27 mouse cellular contexts compared by ENCODE assay signal in genomic region chr10:75633576-75634139, GRCm38 (mm10). TPM values are rescaled to one million over a fixed set of nuclear protein-coding genes. Genes with fewer than 3 reads are reported as not detected.
A peak's percentile ranks its signal among the peaks of the same experiment; 100 is the strongest.
DNase-seq lines count a peak whose midpoint lies in the region; ATAC-seq and TF ChIP-seq lines count a peak whose summit lies in the region.
"Had no signal": no experiment of that assay in that cellular context is flagged by ENCODE, and none has a peak within 500 bp of the region (broad histone marks: within the 10 kb centered on the region; RNA-seq: fewer than 3 reads in every experiment).

No protein-coding gene starts in this region.

- no peak for TF ChIP-seq EP300 in heart, adult 2 months (IDR thresholded peaks at IDR 0.05; ENCODE audit: insufficient read depth, low read depth, low read length)
- TF ChIP-seq EP300 in stomach, postnatal 0 days (optimal IDR thresholded peaks at IDR 0.05), result no peak

- H3K4me2 ChIP-seq in midbrain, embryonic 11.5 days, result no peak overlapping the region
- H3K4me2 ChIP-seq in midbrain, embryonic 16.5 days (ENCODE audit: low read length), result no peak overlapping the region
- no peak overlapping the region for H3K4me2 ChIP-seq in stomach, postnatal 0 days (replicated peaks; ENCODE audit: low read depth)
- no peak overlapping the region for H3K4me2 ChIP-seq in forebrain, embryonic 14.5 days (ENCODE audit: low read length)
- H3K4me2 ChIP-seq: forebrain, embryonic 13.5 days; heart, embryonic 15.5 days; limb, embryonic 13.5 days; liver, embryonic 13.5 days; midbrain, embryonic 13.5 days had no signal

- no peaks in the 10 kb centered on the region for H3K79me2 ChIP-seq in heart, adult 2 months (replicated peaks; ENCODE audit: control insufficient read depth, insufficient read depth, low read length)

- intact Hi-C loops in heart, adult 2 months (cut with DNase I), result no loop called here

- no peaks in the 10 kb centered on the region for H3K9me3 ChIP-seq in midbrain, embryonic 11.5 days (ENCODE audit: control insufficient read depth, low read length)
- H3K9me3 ChIP-seq in midbrain, embryonic 16.5 days (replicated peaks; ENCODE audit: control insufficient read depth, low read length, poor library complexity, severe bottlenecking), result no peaks in the 10 kb centered on the region
- no peaks in the 10 kb centered on the region for H3K9me3 ChIP-seq in stomach, postnatal 0 days (ENCODE audit: control insufficient read depth, low read length)
- H3K9me3 ChIP-seq in forebrain, embryonic 14.5 days (replicated peaks; ENCODE audit: control insufficient read depth, low read length), result no peaks in the 10 kb centered on the region
- H3K9me3 ChIP-seq: forebrain, embryonic 13.5 days; heart, embryonic 10.5 days; heart, embryonic 15.5 days; limb, embryonic 13.5 days; liver, embryonic 13.5 days; midbrain, embryonic 13.5 days had no signal

- no peak for ATAC-seq in midbrain, embryonic 11.5 days (ENCODE audit: low FRiP score)
- ATAC-seq in midbrain, embryonic 16.5 days, result no peak
- no peak for ATAC-seq in stomach, postnatal 0 days (ENCODE audit: low FRiP score, low TSS enrichment)
- no peak for ATAC-seq in forebrain, embryonic 14.5 days
- ATAC-seq: forebrain, embryonic 13.5 days; hindbrain, embryonic 16.5 days; midbrain, embryonic 13.5 days had no signal

- 68% methylated on average over 13 of the region's 14 CpGs for WGBS in heart, adult 2 months
- WGBS in midbrain, embryonic 11.5 days, result 78% methylated on average over 13 of the region's 14 CpGs
- 82% methylated on average over 11 of the region's 14 CpGs for WGBS in midbrain, embryonic 16.5 days
- WGBS in stomach, postnatal 0 days, result 76% methylated on average over 11 of the region's 14 CpGs
- WGBS in forebrain, embryonic 14.5 days, result 78% methylated on average over 13 of the region's 14 CpGs

- TF ChIP-seq CTCF in heart, adult 2 months (IDR thresholded peaks at IDR 0.05), result no peak
- no peak for TF ChIP-seq CTCF in stomach, postnatal 0 days (IDR thresholded peaks at IDR 0.05; ENCODE audit: low read depth)

- H3K4me3 ChIP-seq in heart, adult 2 months, result no peak overlapping the region
- H3K4me3 ChIP-seq in midbrain, embryonic 11.5 days (ENCODE audit: low read depth, low read length), result no peak overlapping the region
- H3K4me3 ChIP-seq in midbrain, embryonic 16.5 days (ENCODE audit: low read depth, low read length), result no peak overlapping the region
- H3K4me3 ChIP-seq in stomach, postnatal 0 days (ENCODE audit: low read depth, low read length), result no peak overlapping the region
- no peak overlapping the region for H3K4me3 ChIP-seq in forebrain, embryonic 14.5 days (ENCODE audit: low read depth, low read length)
- H3K4me3 ChIP-seq: forebrain, embryonic 13.5 days; heart, embryonic 10.5 days; heart, embryonic 15.5 days; left cerebral cortex, adult 2 months; limb, embryonic 13.5 days; liver, embryonic 13.5 days; megakaryocyte, embryonic 14.5 days; midbrain, embryonic 13.5 days had no signal

- TF ChIP-seq POLR2A in heart, adult 2 months (IDR thresholded peaks at IDR 0.05; ENCODE audit: insufficient read depth, low read depth, low read length), result no peak

- H3K36me3 ChIP-seq in heart, adult 2 months (ENCODE audit: control insufficient read depth, insufficient read depth, low read length), result no peaks in the 10 kb centered on the region
- no peaks in the 10 kb centered on the region for H3K36me3 ChIP-seq in midbrain, embryonic 11.5 days (ENCODE audit: control insufficient read depth, insufficient read depth, low read length)
- H3K36me3 ChIP-seq in midbrain, embryonic 16.5 days (ENCODE audit: control insufficient read depth, insufficient read depth, low read length), result no peaks in the 10 kb centered on the region
- H3K36me3 ChIP-seq in stomach, postnatal 0 days (ENCODE audit: control insufficient read depth, insufficient read depth, low read length), result no peaks in the 10 kb centered on the region
- H3K36me3 ChIP-seq in forebrain, embryonic 14.5 days (ENCODE audit: control insufficient read depth, insufficient read depth, low read length), result no peaks in the 10 kb centered on the region
- H3K36me3 ChIP-seq: heart, embryonic 10.5 days; heart, embryonic 15.5 days; limb, embryonic 13.5 days; liver, embryonic 13.5 days; midbrain, embryonic 13.5 days had no signal

- peak; percentile 4 for DNase-seq in adrenal gland, postnatal 14 days
- no peak for DNase-seq in adrenal gland, postnatal 36 days
- peak in 1 of 2 experiments; percentile 7 for DNase-seq in heart, adult 2 months
- DNase-seq in heart, adult 9 months (ENCODE audit: low spot score in 2 of 2), result no peak
- DNase-seq in midbrain, embryonic 11.5 days (ENCODE audit: low spot score, missing footprints), result peak; percentile 70
- no peak for DNase-seq in stomach, postnatal 0 days (ENCODE audit: low spot score)
- no peak for DNase-seq in forebrain, embryonic 14.5 days (ENCODE audit: low spot score)
- DNase-seq: cerebellum, adult 2 months; cerebellum, postnatal 25 days; embryo, embryonic 11 days; kidney, adult 8-10 months; kidney, postnatal 14 days; liver, embryonic 13.5 days; lung, adult 18-20 months; lung, postnatal 4 days; thymus, postnatal 25 days had no signal

- H3K27me3 ChIP-seq in heart, adult 2 months (ENCODE audit: control insufficient read depth, insufficient read depth, low read length), result no peaks in the 10 kb centered on the region
- H3K27me3 ChIP-seq in midbrain, embryonic 11.5 days (ENCODE audit: control insufficient read depth, insufficient read depth, low read length), result no peaks in the 10 kb centered on the region
- H3K27me3 ChIP-seq in midbrain, embryonic 16.5 days (ENCODE audit: control insufficient read depth, insufficient read depth, low read depth, low read length), result no peaks in the 10 kb centered on the region
- no peaks in the 10 kb centered on the region for H3K27me3 ChIP-seq in stomach, postnatal 0 days (ENCODE audit: control insufficient read depth, insufficient read depth, low read length)
- no peaks in the 10 kb centered on the region for H3K27me3 ChIP-seq in forebrain, embryonic 14.5 days (replicated peaks; ENCODE audit: control insufficient read depth, insufficient read depth, low read length)
- H3K27me3 ChIP-seq: forebrain, embryonic 13.5 days; heart, embryonic 15.5 days; limb, embryonic 13.5 days; midbrain, embryonic 13.5 days had no signal

- H3K27ac ChIP-seq in heart, adult 2 months, result peak overlapping the region; percentile 45
- H3K27ac ChIP-seq in midbrain, embryonic 11.5 days (ENCODE audit: low read depth, low read length), result no peak overlapping the region
- H3K27ac ChIP-seq in midbrain, embryonic 16.5 days (ENCODE audit: low read length), result no peak overlapping the region
- H3K27ac ChIP-seq in stomach, postnatal 0 days (replicated peaks), result peak overlapping the region; percentile 45; the same call in 1 of the 2 replicates
- H3K27ac ChIP-seq in forebrain, embryonic 14.5 days (ENCODE audit: low read depth, low read length), result no peak overlapping the region
- H3K27ac ChIP-seq: forebrain, embryonic 13.5 days; heart, embryonic 10.5 days; heart, embryonic 15.5 days; left cerebral cortex, adult 2 months; limb, embryonic 13.5 days; liver, embryonic 13.5 days; midbrain, embryonic 13.5 days had no signal

- H3K9ac ChIP-seq in heart, adult 2 months (ENCODE audit: low read depth, low read length), result no peak overlapping the region
- H3K9ac ChIP-seq in midbrain, embryonic 11.5 days (ENCODE audit: low read length), result no peak overlapping the region
- H3K9ac ChIP-seq in midbrain, embryonic 16.5 days (ENCODE audit: low read depth, low read length), result no peak overlapping the region
- no peak overlapping the region for H3K9ac ChIP-seq in stomach, postnatal 0 days (ENCODE audit: low read length)
- no peak overlapping the region for H3K9ac ChIP-seq in forebrain, embryonic 14.5 days (ENCODE audit: low read length)
- H3K9ac ChIP-seq: forebrain, embryonic 13.5 days; heart, embryonic 15.5 days; limb, embryonic 13.5 days; liver, embryonic 13.5 days; midbrain, embryonic 13.5 days had no signal

- H3K4me1 ChIP-seq in heart, adult 2 months (ENCODE audit: control insufficient read depth, insufficient read depth, low read length), result peaks cover 2% of the 10 kb centered on the region; the same call in 1 of the 2 replicates
- H3K4me1 ChIP-seq in midbrain, embryonic 11.5 days (ENCODE audit: control insufficient read depth, insufficient read depth, low read length), result no peaks in the 10 kb centered on the region
- H3K4me1 ChIP-seq in midbrain, embryonic 16.5 days (ENCODE audit: control insufficient read depth, insufficient read depth, low read length), result no peaks in the 10 kb centered on the region
- H3K4me1 ChIP-seq in stomach, postnatal 0 days (replicated peaks; ENCODE audit: control insufficient read depth, insufficient read depth), result no peaks in the 10 kb centered on the region
- H3K4me1 ChIP-seq in forebrain, embryonic 14.5 days (ENCODE audit: control insufficient read depth, insufficient read depth, low read length), result no peaks in the 10 kb centered on the region
- H3K4me1 ChIP-seq: forebrain, embryonic 13.5 days; limb, embryonic 13.5 days; midbrain, embryonic 13.5 days had no signal

RNA-seq across cellular contexts. Expression of gene Susd2, which starts 10.2 kb away (rescaled TPM):
- total RNA-seq in adrenal gland, postnatal 14 days (2021), result 6.0 and 12.2 TPM in 2 replicates
- 10 to 100 TPM in 1 of 2 experiments, 1 to 10 TPM in 1; 9.7 to 11.0 TPM for total RNA-seq in adrenal gland, postnatal 36 days (2021)
- total RNA-seq in heart, adult 2 months (2021), result 1 to 10 TPM; 1.3 to 1.8 TPM
- 4.3 TPM in 2 replicates for polyA plus RNA-seq in heart, adult 2 months (2012; rRNA removed)
- polyA plus RNA-seq in midbrain, embryonic 11.5 days (2014; fragmentation: Nextera tagmentation; extraction: Ambion mirVana), result 1.2 and 1.6 TPM in 2 replicates
- polyA plus RNA-seq in midbrain, embryonic 16.5 days (2015; fragmentation: Nextera tagmentation; extraction: Ambion mirVana), result 3.1 and 4.9 TPM in 2 replicates
- 12.2 and 14.1 TPM in 2 replicates for polyA plus RNA-seq in stomach, postnatal 0 days (2015; fragmentation: Nextera tagmentation; extraction: Ambion mirVana)
- 1.3 TPM in 2 replicates for polyA plus RNA-seq in forebrain, embryonic 14.5 days (2014; fragmentation: Nextera tagmentation; extraction: Ambion mirVana)
- total RNA-seq: monocyte, adult 5-6 weeks had no signal

RNA-seq across cellular contexts. Expression of gene Ggt5, which starts 44.5 kb away (rescaled TPM):
- total RNA-seq in adrenal gland, postnatal 14 days (2021), result 6.2 and 8.0 TPM in 2 replicates
- 1 to 10 TPM; 6.5 to 6.6 TPM for total RNA-seq in adrenal gland, postnatal 36 days (2021)
- 1 to 10 TPM; 3.8 to 7.9 TPM for total RNA-seq in heart, adult 2 months (2021)
- 41.9 TPM in 2 replicates for polyA plus RNA-seq in heart, adult 2 months (2012; rRNA removed)
- 0.25 and 0.29 TPM in 2 replicates for polyA plus RNA-seq in midbrain, embryonic 11.5 days (2014; fragmentation: Nextera tagmentation; extraction: Ambion mirVana)
- 2.1 and 2.5 TPM in 2 replicates for polyA plus RNA-seq in midbrain, embryonic 16.5 days (2015; fragmentation: Nextera tagmentation; extraction: Ambion mirVana)
- 2.6 and 2.8 TPM in 2 replicates for polyA plus RNA-seq in stomach, postnatal 0 days (2015; fragmentation: Nextera tagmentation; extraction: Ambion mirVana)
- polyA plus RNA-seq in forebrain, embryonic 14.5 days (2014; fragmentation: Nextera tagmentation; extraction: Ambion mirVana), result 1.8 and 2.1 TPM in 2 replicates
- polyA plus RNA-seq: C2C12 had no signal

Comparison
In these comparisons a context has a peak if more than half of its experiments do, and no peak if none do; other contexts are left out.
1. DNase-seq: peak in adrenal gland, postnatal 14 days (single experiment) and midbrain, embryonic 11.5 days (single experiment); none in adrenal gland, postnatal 36 days (0 of 2), heart, adult 9 months (0 of 2), stomach, postnatal 0 days (single experiment) and forebrain, embryonic 14.5 days (single experiment).
2. H3K27ac ChIP-seq: peak in heart, adult 2 months (single experiment) and stomach, postnatal 0 days (single experiment); none in midbrain, embryonic 11.5 days (single experiment), midbrain, embryonic 16.5 days (single experiment) and forebrain, embryonic 14.5 days (single experiment).
3. RNA of gene Ggt5, which starts 44.5 kb away (polyA plus RNA-seq): 41.9 TPM in heart, adult 2 months; 2.6 to 2.8 TPM in stomach, postnatal 0 days, 1.8 to 2.1 TPM in forebrain, embryonic 14.5 days, 2.1 to 2.5 TPM in midbrain, embryonic 16.5 days and 0.25 to 0.29 TPM in midbrain, embryonic 11.5 days; every median in the first group is over 10 times any median in the second.